Mouse (Mus musculus) cerebellum, adult 11-12 months (tissue): ENCODE data around the gene Tmem94.
A peak's percentile ranks its signal among the peaks of the same experiment; 100 is the strongest.

ENCODE experiments used
- DNase-seq: peaks from one replicate; pipeline ENCODE4 v3.0.0; 2022

Gene Tmem94

GRCm38 (mm10) chr11:115810377-115810776, 45.1 kb downstream of the Tmem94 start:
- no peak for DNase-seq

- no peak for DNase-seq
Measured at GRCm38 (mm10) chr11:115811381-115812093, 46.3 kb downstream of the Tmem94 start.

- no peak for DNase-seq
Measured at GRCm38 (mm10) chr11:115812095-115812494, 46.9 kb downstream of the Tmem94 start.

GRCm38 (mm10) chr11:115812533-115813420, 47.5 kb downstream of the Tmem94 start:
- DNase-seq: peak; percentile 57

- DNase-seq: peak; percentile 95
Measured at GRCm38 (mm10) chr11:115813507-115814296, 48.5 kb downstream of the Tmem94 start, which contains the start of gene Caskin2. Caskin2 (minus strand) TSS chr11:115813639.

- DNase-seq: peak; percentile 86
Measured at GRCm38 (mm10) chr11:115814605-115815450, 49.6 kb downstream of the Tmem94 start, which contains the start of gene Tsen54. Tsen54 (plus strand) TSS chr11:115814724.

GRCm38 (mm10) chr11:115817331-115817730, 52.1 kb downstream of the Tmem94 start:
- no peak for DNase-seq

- no peak for DNase-seq
Measured at GRCm38 (mm10) chr11:115819915-115820623, 54.8 kb downstream of the Tmem94 start.

GRCm38 (mm10) chr11:115821001-115821400, 55.8 kb downstream of the Tmem94 start:
- DNase-seq: no peak

GRCm38 (mm10) chr11:115823774-115824740, 58.8 kb downstream of the Tmem94 start, which contains the start of gene Llgl2:
Llgl2 (plus strand) TSS chr11:115824049.
- DNase-seq: peak; percentile 85

- DNase-seq: no peak
Measured at GRCm38 (mm10) chr11:115824813-115825212, 59.6 kb downstream of the Tmem94 start.

GRCm38 (mm10) chr11:115826487-115826886, 61.3 kb downstream of the Tmem94 start:
- no peak for DNase-seq

GRCm38 (mm10) chr11:115827624-115828023, 62.4 kb downstream of the Tmem94 start:
- DNase-seq: no peak

- no peak for DNase-seq
Measured at GRCm38 (mm10) chr11:115829036-115829435, 63.8 kb downstream of the Tmem94 start.

- DNase-seq: no peak
Measured at GRCm38 (mm10) chr11:115830550-115831325, 65.5 kb downstream of the Tmem94 start.

GRCm38 (mm10) chr11:115831518-115831917, 66.3 kb downstream of the Tmem94 start:
- DNase-seq: no peak

GRCm38 (mm10) chr11:115832064-115832463, 66.8 kb downstream of the Tmem94 start:
- no peak for DNase-seq

- DNase-seq: no peak
Measured at GRCm38 (mm10) chr11:115832523-115832922, 67.3 kb downstream of the Tmem94 start.

- no peak for DNase-seq
Measured at GRCm38 (mm10) chr11:115833021-115833513, 67.8 kb downstream of the Tmem94 start.
